8 mouse cellular contexts compared by ENCODE assay signal in genomic region chr7:143460874-143461273, GRCm38 (mm10). TPM values are rescaled to one million over a fixed set of nuclear protein-coding genes. Genes with fewer than 3 reads are reported as not detected.
DNase-seq lines count a peak whose midpoint lies in the region; ATAC-seq lines count a peak whose summit lies in the region.

Gene Cdkn1c (minus strand): TSS chr7:143461050.

- H3K36me3 ChIP-seq in intestine, embryonic 14.5 days (ENCODE audit: control insufficient read depth, insufficient read depth, low read length) = peaks cover 4% of the 10 kb centered on the region; the same call in 1 of the 2 replicates
- no peaks in the 10 kb centered on the region for H3K36me3 ChIP-seq in megakaryocyte, embryonic 14.5 days (replicated peaks; ENCODE audit: low read length)

- H3K9me3 ChIP-seq in intestine, embryonic 14.5 days (ENCODE audit: control insufficient read depth, low read length) = peaks cover 20% of the 10 kb centered on the region
- H3K9me3 ChIP-seq in megakaryocyte, embryonic 14.5 days = peaks cover 41% of the 10 kb centered on the region

- intact Hi-C loops in gastrocnemius, postnatal 36 days (cut with DNase I) = loop anchor here (5.0 to 10.0 kb wide), 3 partner anchors 99 to 456 kb away; partner anchors contain the start of gene Tspan32
- intact Hi-C loops in left cerebral cortex, postnatal 10 days (cut with DNase I) = loop anchor here (5.0 kb wide), 1 partner anchor 164 kb away; no protein-coding TSS in a partner anchor

- ATAC-seq in intestine, embryonic 14.5 days (replicated peaks; ENCODE audit: low FRiP score, low TSS enrichment, low read depth) = peak; percentile 84

- no peaks in the 10 kb centered on the region for H3K27me3 ChIP-seq in intestine, embryonic 14.5 days (replicated peaks; ENCODE audit: control insufficient read depth, insufficient read depth, low read length)
- H3K27me3 ChIP-seq in megakaryocyte, embryonic 14.5 days (replicated peaks) = peaks cover 97% of the 10 kb centered on the region

- peak within 1 kb of the TSS; percentile 46 for H3K4me3 ChIP-seq in intestine, embryonic 14.5 days (ENCODE audit: low read depth, low read length)
- H3K4me3 ChIP-seq in megakaryocyte, embryonic 14.5 days (replicated peaks) = peak within 1 kb of the TSS; percentile 91

- H3K9ac ChIP-seq in intestine, embryonic 14.5 days (ENCODE audit: low read length) = peak within 1 kb of the TSS; percentile 60

- DNase-seq in T-cell, adult 2 months (ENCODE audit: low spot score) = peak; percentile 84
- DNase-seq in embryo, embryonic 9.5 days (ENCODE audit: extremely low spot score) = peak; percentile 90
- DNase-seq in gastrocnemius, postnatal 36 days = peak; percentile 82 to 88
- peak; percentile 91 for DNase-seq in intestine, embryonic 14.5 days (ENCODE audit: low spot score)
- DNase-seq in left cerebral cortex, postnatal 10 days (ENCODE audit: extremely low spot score in 1 of 2, low spot score in 2 of 2) = peak; percentile 78 to 94
- peak; percentile 86 for DNase-seq in right cerebral cortex, adult 18-20 months
- peak; percentile 76 to 81 for DNase-seq in urinary bladder, adult 18-20 months (ENCODE audit: low spot score in 2 of 2)

- peaks cover 24% of the 10 kb centered on the region for H3K4me1 ChIP-seq in intestine, embryonic 14.5 days (replicated peaks; ENCODE audit: control insufficient read depth, insufficient read depth, low read length)
- H3K4me1 ChIP-seq in megakaryocyte, embryonic 14.5 days = peaks cover 26% of the 10 kb centered on the region

- WGBS in intestine, embryonic 14.5 days = 32% methylated on average over 41 of the region's 48 CpGs

- peak within 1 kb of the TSS; percentile 58 for H3K27ac ChIP-seq in intestine, embryonic 14.5 days (ENCODE audit: low read depth)

- peak within 1 kb of the TSS; percentile 56 for H3K4me2 ChIP-seq in intestine, embryonic 14.5 days (ENCODE audit: low read length)

RNA-seq across cellular contexts. Expression of gene Cdkn1c, which starts in this region (rescaled TPM):
- total RNA-seq in gastrocnemius, postnatal 36 days (2021) = 10 to 100 TPM; 43.2 to 98.2 TPM
- 639 and 672 TPM in 2 replicates for polyA plus RNA-seq in intestine, embryonic 14.5 days (2014; fragmentation: Nextera tagmentation; extraction: Ambion mirVana)
- 10 to 100 TPM; 14.2 to 15.1 TPM for total RNA-seq in left cerebral cortex, postnatal 10 days (2021)
- polyA plus RNA-seq in megakaryocyte, embryonic 14.5 days (2012; ENCODE audit: insufficient read depth, low replicate concordance) = 0.66 TPM in 1 of 2 replicates, not detected in the other

Comparison
In these comparisons a context has a peak if more than half of its experiments do, and no peak if none do; other contexts are left out.
1. Peak in every context shown above with its lines: DNase-seq, ATAC-seq, H3K4me3 ChIP-seq and H3K27ac ChIP-seq.
2. RNA of gene Cdkn1c (polyA plus RNA-seq): 639 to 672 TPM in intestine, embryonic 14.5 days; 0.66 TPM in megakaryocyte, embryonic 14.5 days; every median in the first group is over 100 times any median in the second.